Comparison of ENCODE assay signal across 17 mouse cellular contexts in the genomic region with DNA sequence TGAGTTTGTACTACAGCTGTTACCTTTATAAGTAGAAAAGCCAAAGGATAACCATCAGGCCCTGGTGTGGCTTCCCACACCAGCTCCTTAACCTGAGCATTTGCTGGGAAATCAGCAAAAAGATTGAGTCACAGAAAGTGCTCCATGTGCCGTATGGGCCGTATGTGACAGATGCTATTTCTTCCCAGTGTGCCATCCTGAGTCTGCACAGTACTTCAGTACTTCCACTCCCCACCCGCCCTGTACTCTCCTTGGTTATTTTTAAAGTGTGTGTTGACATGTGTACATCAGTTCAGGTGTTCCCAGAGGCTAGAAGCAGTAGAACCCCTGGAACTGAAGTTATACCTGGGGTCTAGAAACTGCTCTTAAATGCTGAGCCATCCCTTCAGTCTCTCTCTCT. TPM values are rescaled to one million over a fixed set of nuclear protein-coding genes. Genes with fewer than 3 reads are reported as not detected.
DNase-seq lines count a peak whose midpoint lies in the region; ATAC-seq and TF ChIP-seq lines count a peak whose summit lies in the region.
"Had no signal": no experiment of that assay in that cellular context is flagged by ENCODE, and none has a peak within 500 bp of the region (broad histone marks: within the 10 kb centered on the region; RNA-seq: fewer than 3 reads in every experiment).

No protein-coding gene starts in this region.

- no peak for TF ChIP-seq POLR2A in heart, adult 2 months (IDR thresholded peaks at IDR 0.05; ENCODE audit: insufficient read depth, low read depth, low read length)
- TF ChIP-seq POLR2A in small intestine, adult 2 months (IDR thresholded peaks at IDR 0.05; ENCODE audit: low read depth, low read length) = no peak

- no peak overlapping the region for H3K9ac ChIP-seq in heart, adult 2 months (ENCODE audit: low read depth, low read length)
- peak overlapping the region; percentile 75 for H3K9ac ChIP-seq in liver, embryonic 12.5 days
- H3K9ac ChIP-seq: forebrain, postnatal 0 days; heart, embryonic 12.5 days had no signal

- no peaks in the 10 kb centered on the region for H3K27me3 ChIP-seq in heart, adult 2 months (ENCODE audit: control insufficient read depth, insufficient read depth, low read length)
- H3K27me3 ChIP-seq in liver, embryonic 12.5 days (replicated peaks) = no peaks in the 10 kb centered on the region
- no peaks in the 10 kb centered on the region for H3K27me3 ChIP-seq in small intestine, adult 2 months (ENCODE audit: control insufficient read depth, insufficient read depth, low read length)
- H3K27me3 ChIP-seq: heart, embryonic 12.5 days had no signal

- no peak for ATAC-seq in liver, embryonic 12.5 days
- ATAC-seq: forebrain, postnatal 0 days had no signal

- 87% methylated on average over 3 of the region's 3 CpGs for WGBS in heart, adult 2 months
- WGBS in liver, embryonic 12.5 days (ENCODE audit: insufficient replicate concordance) = 84% methylated on average over 3 of the region's 3 CpGs
- 88% methylated on average over 3 of the region's 3 CpGs for WGBS in small intestine, adult 2 months

- H3K4me1 ChIP-seq in heart, adult 2 months (ENCODE audit: control insufficient read depth, insufficient read depth, low read length) = peaks cover 25% of the 10 kb centered on the region
- H3K4me1 ChIP-seq in liver, embryonic 12.5 days = peaks cover 87% of the 10 kb centered on the region
- H3K4me1 ChIP-seq in small intestine, adult 2 months (ENCODE audit: control insufficient read depth, insufficient read depth, insufficient read length, low read length) = peaks cover 40% of the 10 kb centered on the region

- peak overlapping the region; percentile 37 for H3K4me2 ChIP-seq in liver, embryonic 12.5 days
- H3K4me2 ChIP-seq: midbrain, embryonic 11.5 days had no signal

- H3K27ac ChIP-seq in heart, adult 2 months = peak overlapping the region; percentile 100; the same call in 1 of the 2 replicates
- H3K27ac ChIP-seq in liver, embryonic 12.5 days = peak overlapping the region; percentile 100
- peak overlapping the region; percentile 51 for H3K27ac ChIP-seq in small intestine, adult 2 months (ENCODE audit: insufficient read depth, low read depth, low read length)

- intact Hi-C loops in heart, adult 2 months (cut with DNase I) = loop anchor here (10.0 kb wide), 1 partner anchor 648 kb away; no protein-coding TSS in a partner anchor

- TF ChIP-seq EP300 in heart, adult 2 months (IDR thresholded peaks at IDR 0.05; ENCODE audit: insufficient read depth, low read depth, low read length) = no peak

- H3K36me3 ChIP-seq in heart, adult 2 months (ENCODE audit: control insufficient read depth, insufficient read depth, low read length) = peaks cover 19% of the 10 kb centered on the region
- H3K36me3 ChIP-seq in liver, embryonic 12.5 days = peaks cover 62% of the 10 kb centered on the region
- peaks cover 2% of the 10 kb centered on the region for H3K36me3 ChIP-seq in small intestine, adult 2 months (ENCODE audit: control insufficient read depth, insufficient read depth, low read length)

- TF ChIP-seq CTCF in heart, adult 2 months (IDR thresholded peaks at IDR 0.05) = no peak
- no peak for TF ChIP-seq CTCF in small intestine, adult 2 months (IDR thresholded peaks at IDR 0.05; ENCODE audit: extremely low read depth, insufficient read length, insufficient replicate concordance, low read depth, low read length)

- H3K79me2 ChIP-seq in heart, adult 2 months (replicated peaks; ENCODE audit: control insufficient read depth, insufficient read depth, low read length) = peaks cover 3% of the 10 kb centered on the region; the same call in 1 of the 2 replicates

- DNase-seq in heart, adult 2 months = no peak
- DNase-seq in heart, adult 9 months (ENCODE audit: low spot score in 2 of 2) = no peak
- peak; percentile 40 for DNase-seq in layer of hippocampus, adult 9-11 months
- DNase-seq in layer of hippocampus, postnatal 25 days (ENCODE audit: extremely low spot score in 1 of 2, low spot score in 1 of 2) = no peak
- no peak for DNase-seq in spleen, adult 12 weeks (ENCODE audit: low spot score)
- DNase-seq: adrenal gland, postnatal 10 days; B cell, adult 2 months; cerebellum, adult 18-20 months; forebrain, postnatal 0 days; lung, postnatal 36 days; right cerebral cortex, postnatal 25 days; thymus, postnatal 4 days had no signal

- no peak overlapping the region for H3K4me3 ChIP-seq in heart, adult 2 months
- H3K4me3 ChIP-seq in liver, embryonic 12.5 days = no peak overlapping the region
- no peak overlapping the region for H3K4me3 ChIP-seq in small intestine, adult 2 months (ENCODE audit: low read depth, low read length)
- H3K4me3 ChIP-seq: heart, embryonic 12.5 days had no signal

- no peaks in the 10 kb centered on the region for H3K9me3 ChIP-seq in liver, embryonic 12.5 days (replicated peaks)
- H3K9me3 ChIP-seq: embryonic facial prominence, embryonic 10.5 days; heart, embryonic 12.5 days had no signal

RNA-seq across cellular contexts. Expression of gene Zc3h4, which starts 6.3 kb away (rescaled TPM):
- total RNA-seq in heart, adult 2 months (2021) = 10 to 100 TPM; 27.7 to 32.4 TPM
- polyA plus RNA-seq in heart, adult 2 months (2012; rRNA removed) = 17.7 and 17.8 TPM in 2 replicates
- total RNA-seq in layer of hippocampus, postnatal 25 days (2021) = 10 to 100 TPM; 54.0 to 59.3 TPM
- 14.5 and 17.6 TPM in 2 replicates for polyA plus RNA-seq in liver, embryonic 12.5 days (2016; fragmentation: Nextera tagmentation; extraction: Ambion mirVana)
- polyA plus RNA-seq in small intestine, adult 2 months (2012; rRNA removed) = 23.3 and 60.6 TPM in 2 replicates

RNA-seq across cellular contexts. Expression of gene Sae1, which starts 19.4 kb away (rescaled TPM):
- total RNA-seq in heart, adult 2 months (2021) = 10 to 100 TPM; 33.0 to 36.1 TPM
- polyA plus RNA-seq in heart, adult 2 months (2012; rRNA removed) = 23.4 and 45.3 TPM in 2 replicates
- 100 to 1,000 TPM in 1 of 2 experiments, 10 to 100 TPM in 1; 90.9 to 105 TPM for total RNA-seq in layer of hippocampus, postnatal 25 days (2021)
- 182 and 187 TPM in 2 replicates for polyA plus RNA-seq in liver, embryonic 12.5 days (2016; fragmentation: Nextera tagmentation; extraction: Ambion mirVana)
- 9.8 and 15.0 TPM in 2 replicates for polyA plus RNA-seq in small intestine, adult 2 months (2012; rRNA removed)

RNA-seq across cellular contexts. Expression of gene Tmem160, which starts 45.6 kb away (rescaled TPM):
- total RNA-seq in heart, adult 2 months (2021) = 10 to 100 TPM; 82.9 to 88.2 TPM
- polyA plus RNA-seq in heart, adult 2 months (2012; rRNA removed) = 109 and 140 TPM in 2 replicates
- 10 to 100 TPM; 62.5 to 81.2 TPM for total RNA-seq in layer of hippocampus, postnatal 25 days (2021)
- 43.9 and 48.0 TPM in 2 replicates for polyA plus RNA-seq in liver, embryonic 12.5 days (2016; fragmentation: Nextera tagmentation; extraction: Ambion mirVana)
- 156 and 330 TPM in 2 replicates for polyA plus RNA-seq in small intestine, adult 2 months (2012; rRNA removed)
